Mouse (Mus musculus): ENCODE data around the gene Prkg2. TPM values are rescaled to one million over a fixed set of nuclear protein-coding genes. Genes with fewer than 3 reads are reported as not detected.
A peak's percentile ranks its signal among the peaks of the same experiment; 100 is the strongest.

The Prkg2 gene
- polyA plus RNA-seq, 1 experiment from 2014 or later = 2.0 TPM

DNA sequence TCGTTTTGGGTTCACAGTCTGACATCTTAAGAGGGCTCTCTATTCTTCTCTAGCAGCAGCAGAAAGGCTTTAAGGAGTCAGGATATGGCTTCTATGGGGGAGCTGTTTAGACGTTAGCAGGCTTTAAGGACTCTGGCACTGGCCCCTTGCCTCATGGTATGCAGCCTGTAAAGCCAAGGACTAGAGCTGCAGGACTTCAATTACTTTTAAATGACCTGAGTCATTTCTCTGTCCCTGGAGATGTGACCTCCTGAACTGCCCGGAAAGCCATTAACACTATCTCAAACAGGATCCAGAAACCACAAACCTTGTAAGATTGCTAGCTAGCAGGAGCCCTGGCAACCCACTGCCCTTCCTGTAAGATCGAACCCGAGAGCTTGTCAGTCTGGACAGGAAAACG, 96.4 kb downstream of the Prkg2 start:
- H3K4me2 ChIP-seq = no peak overlapping the region
- H3K4me1 ChIP-seq = 0 out of 2 replicates have a peak, but pooled peaks cover 7% of the 10 kb centered on the region
- no peak overlapping the region for H3K27ac ChIP-seq
- no peaks in the 10 kb centered on the region for H3K27me3 ChIP-seq
- WGBS = 25% methylated on average over 6 of the region's 6 CpGs
- no peaks in the 10 kb centered on the region for H3K9me3 ChIP-seq
- no peak for ATAC-seq (ENCODE audit: borderline replicate concordance, extremely low read depth, low FRiP score, low TSS enrichment)
- H3K4me3 ChIP-seq = no peak overlapping the region
- no peaks in the 10 kb centered on the region for H3K36me3 ChIP-seq
- H3K9ac ChIP-seq = no peak overlapping the region

DNA sequence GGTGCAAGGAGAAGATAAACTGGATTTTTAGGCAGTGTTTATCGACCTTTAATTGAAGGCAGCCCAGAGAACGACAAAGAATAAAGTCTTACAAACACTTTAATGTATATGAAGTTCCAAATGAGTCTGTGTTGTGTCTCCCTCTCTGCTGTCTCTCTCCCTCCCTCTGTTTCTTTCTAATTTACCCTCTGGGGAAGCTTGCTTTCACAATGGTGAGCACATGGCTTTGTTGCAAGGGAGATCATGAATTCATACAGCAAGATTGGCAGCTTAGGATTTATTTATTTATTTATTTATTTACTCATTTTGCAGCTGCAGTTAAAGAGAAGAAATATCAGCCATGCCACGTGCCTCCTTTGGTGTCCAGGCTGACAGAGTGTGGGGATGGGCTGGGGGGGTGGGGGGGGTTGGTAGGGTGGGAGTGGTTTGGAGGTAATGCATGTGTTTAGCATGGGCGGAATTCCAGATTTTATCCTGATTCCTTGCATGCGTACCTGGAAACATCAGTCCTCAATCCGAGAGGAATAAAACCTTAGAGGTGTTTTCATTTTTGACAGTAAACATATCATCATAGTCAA, 97.4 kb downstream of the Prkg2 start:
- 0 out of 2 replicates have a peak, but pooled peaks cover 7% of the 10 kb centered on the region for H3K4me1 ChIP-seq
- H3K36me3 ChIP-seq = no peaks in the 10 kb centered on the region
- H3K9me3 ChIP-seq = no peaks in the 10 kb centered on the region
- no peak overlapping the region for H3K9ac ChIP-seq
- ATAC-seq (ENCODE audit: borderline replicate concordance, extremely low read depth, low FRiP score, low TSS enrichment) = no peak
- 71% methylated on average over 6 of the region's 6 CpGs for WGBS
- H3K27me3 ChIP-seq = no peaks in the 10 kb centered on the region
- no peak overlapping the region for H3K4me2 ChIP-seq
- no peak overlapping the region for H3K27ac ChIP-seq
- H3K4me3 ChIP-seq = no peak overlapping the region

DNA sequence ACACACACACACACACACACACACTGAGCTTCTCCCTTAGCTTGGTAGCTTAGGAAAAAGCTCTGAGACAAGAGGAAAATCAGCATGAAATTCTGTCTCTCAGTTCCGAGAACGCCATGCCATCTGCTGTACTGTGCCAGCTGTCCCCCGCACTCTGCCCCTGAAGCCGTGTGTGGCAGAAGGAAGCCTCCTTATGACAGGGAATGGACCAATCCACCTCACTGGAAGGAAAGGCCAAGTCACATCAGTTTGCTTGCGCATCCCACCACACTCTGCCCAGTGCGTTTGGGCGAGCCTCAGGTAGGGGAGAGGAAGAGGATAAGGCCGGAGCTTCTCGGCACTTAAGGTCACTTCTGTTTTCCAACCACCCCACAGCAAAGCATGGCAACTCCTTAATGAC, 98.0 kb downstream of the Prkg2 start:
- H3K4me1 ChIP-seq = 0 out of 2 replicates have a peak, but pooled peaks cover 7% of the 10 kb centered on the region
- H3K4me3 ChIP-seq = no peak overlapping the region
- no peak for ATAC-seq (ENCODE audit: borderline replicate concordance, extremely low read depth, low FRiP score, low TSS enrichment)
- H3K9me3 ChIP-seq = no peaks in the 10 kb centered on the region
- no peaks in the 10 kb centered on the region for H3K36me3 ChIP-seq
- H3K27me3 ChIP-seq = no peaks in the 10 kb centered on the region
- 85% methylated on average over 9 of the region's 9 CpGs for WGBS
- no peak overlapping the region for H3K9ac ChIP-seq
- H3K4me2 ChIP-seq = no peak overlapping the region
- no peak overlapping the region for H3K27ac ChIP-seq

DNA sequence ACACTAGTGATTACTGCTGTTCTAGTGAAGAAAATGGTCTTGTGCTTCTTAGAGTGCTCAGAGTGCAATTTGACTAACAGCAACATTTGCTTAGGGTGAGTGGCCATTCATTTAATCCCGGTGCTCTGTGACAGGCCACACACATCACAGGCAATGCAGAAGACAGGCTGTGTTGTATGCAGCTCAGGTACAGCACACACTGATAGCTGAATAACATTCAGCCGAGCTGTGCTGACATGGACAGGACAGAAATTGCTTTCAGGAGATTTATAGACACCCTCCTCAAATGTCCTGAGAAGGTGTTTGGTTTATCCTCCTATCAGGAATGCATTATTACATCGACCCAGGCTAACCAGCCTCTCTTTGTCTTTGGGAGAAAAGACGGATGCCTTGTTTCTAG, 99.3 kb downstream of the Prkg2 start:
- Histone ChIP-seq H3K9me3 (no peaks in the 10 kb centered on the region), H3K36me3 (no peaks in the 10 kb centered on the region), H3K27me3 (no peaks in the 10 kb centered on the region), H3K4me2 (no peak overlapping the region), H3K27ac (no peak overlapping the region), H3K4me1 (0 out of 2 replicates have a peak, but pooled peaks cover 7% of the 10 kb centered on the region), H3K4me3 (no peak overlapping the region), H3K9ac (no peak overlapping the region)
- 35% methylated on average over 4 of the region's 4 CpGs for WGBS
- ATAC-seq (ENCODE audit: borderline replicate concordance, extremely low read depth, low FRiP score, low TSS enrichment) = no peak

DNA sequence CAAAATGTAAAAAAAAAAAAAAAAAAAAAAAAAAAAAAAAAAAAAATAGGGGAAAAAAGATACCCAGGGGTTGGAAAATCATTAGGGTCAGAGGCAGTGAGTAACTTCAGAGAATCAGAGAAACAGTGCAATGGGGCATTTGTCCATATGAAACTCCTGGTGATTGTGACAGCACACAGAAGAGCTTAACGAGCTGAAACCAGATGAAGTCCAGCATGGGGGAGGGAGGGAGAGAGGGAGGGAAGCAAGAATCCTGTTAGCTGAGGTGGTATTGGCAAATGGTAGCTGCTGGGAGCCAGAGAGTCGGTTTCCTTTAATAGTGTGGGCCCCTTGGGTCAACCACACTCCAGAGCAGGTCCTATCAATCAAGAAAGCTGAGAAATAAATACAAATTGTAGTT, 100.5 kb downstream of the Prkg2 start:
- H3K4me3 ChIP-seq = no peak overlapping the region
- H3K9me3 ChIP-seq = no peaks in the 10 kb centered on the region
- no peaks in the 10 kb centered on the region for H3K36me3 ChIP-seq
- no peak overlapping the region for H3K4me2 ChIP-seq
- H3K9ac ChIP-seq = no peak overlapping the region
- H3K4me1 ChIP-seq = 0 out of 2 replicates have a peak, but pooled peaks cover 7% of the 10 kb centered on the region
- 17% methylated on average over 2 of the region's 2 CpGs for WGBS
- no peaks in the 10 kb centered on the region for H3K27me3 ChIP-seq
- ATAC-seq (ENCODE audit: borderline replicate concordance, extremely low read depth, low FRiP score, low TSS enrichment) = peak; percentile 84
- H3K27ac ChIP-seq = 0 out of 2 replicates have a peak overlapping the region, but pooled peaks have one; percentile 49

DNA sequence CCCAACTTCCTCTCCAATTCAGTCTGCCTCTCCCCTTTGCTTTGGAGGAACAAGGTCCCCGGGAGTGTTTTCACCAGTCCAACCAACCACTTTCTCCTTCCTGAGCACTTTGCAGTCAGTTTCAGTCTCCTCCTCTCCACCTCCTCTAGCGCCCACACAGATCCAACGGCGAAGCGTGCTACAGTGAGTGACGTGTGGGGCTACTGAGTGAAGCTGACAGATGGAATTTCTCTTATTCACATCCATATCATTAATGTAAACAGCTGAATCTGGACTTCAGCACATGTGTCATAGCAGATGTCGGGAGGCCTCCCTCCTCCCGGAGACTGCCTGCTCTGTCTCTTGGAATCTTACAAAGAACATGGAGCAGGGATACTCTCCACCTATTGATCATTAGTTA, 101.2 kb downstream of the Prkg2 start:
- H3K4me2 ChIP-seq = peak overlapping the region; percentile 28
- 0 out of 2 replicates have a peak, but pooled peaks cover 7% of the 10 kb centered on the region for H3K4me1 ChIP-seq
- no peaks in the 10 kb centered on the region for H3K36me3 ChIP-seq
- 26% methylated on average over 8 of the region's 8 CpGs for WGBS
- H3K4me3 ChIP-seq = no peak overlapping the region
- ATAC-seq (ENCODE audit: borderline replicate concordance, extremely low read depth, low FRiP score, low TSS enrichment) = peak; percentile 95
- no peaks in the 10 kb centered on the region for H3K27me3 ChIP-seq
- H3K27ac ChIP-seq = peak overlapping the region; percentile 49
- no peak overlapping the region for H3K9ac ChIP-seq
- H3K9me3 ChIP-seq = no peaks in the 10 kb centered on the region

DNA sequence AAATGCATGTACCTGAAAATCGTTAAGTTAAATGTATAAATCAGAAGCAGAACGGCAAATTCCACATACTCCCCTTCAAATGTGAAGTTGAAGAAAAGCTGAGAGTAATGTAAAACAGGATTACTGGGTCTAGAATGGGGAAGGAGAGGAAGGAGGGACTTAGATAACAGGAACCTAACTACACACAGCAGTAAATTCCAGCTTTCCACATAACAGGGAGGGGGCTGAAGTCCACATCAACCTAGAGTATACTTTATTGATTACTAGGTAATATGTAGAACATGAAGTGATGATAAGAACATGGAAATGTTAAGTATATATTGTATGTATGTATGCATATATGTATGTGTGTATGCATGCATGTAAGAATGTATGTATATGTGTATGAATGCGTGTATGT, 114.2 kb downstream of the Prkg2 start:
- Histone ChIP-seq H3K27ac (no peak overlapping the region), H3K4me3 (no peak overlapping the region), H3K9ac (no peak overlapping the region), H3K4me1 (no peaks in the 10 kb centered on the region), H3K36me3 (no peaks in the 10 kb centered on the region), H3K4me2 (no peak overlapping the region), H3K9me3 (no peaks in the 10 kb centered on the region), H3K27me3 (no peaks in the 10 kb centered on the region)
- 86% methylated on average over 3 of the region's 3 CpGs for WGBS
- no peak for ATAC-seq (ENCODE audit: borderline replicate concordance, extremely low read depth, low FRiP score, low TSS enrichment)

DNA sequence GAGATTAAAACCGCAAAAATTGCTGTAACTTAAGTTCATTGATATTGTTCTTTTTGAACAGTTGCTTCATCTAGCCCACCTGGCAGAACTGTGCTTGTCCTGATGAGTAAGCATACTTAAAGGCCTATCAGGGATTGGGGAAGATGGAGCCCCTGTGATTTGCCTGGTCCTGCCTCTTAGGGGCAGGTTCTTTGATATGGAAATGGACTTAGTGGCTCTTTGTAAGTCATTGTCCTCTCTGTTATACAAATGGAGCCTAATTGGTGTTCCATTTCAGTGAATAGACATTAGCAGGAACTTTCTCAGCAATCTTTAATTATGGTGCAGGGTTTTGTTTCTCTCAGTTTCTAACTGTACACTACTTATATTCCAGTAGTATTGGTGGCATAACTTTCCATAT, 115.5 kb downstream of the Prkg2 start:
- H3K27ac ChIP-seq = no peak overlapping the region
- no peaks in the 10 kb centered on the region for H3K9me3 ChIP-seq
- H3K4me1 ChIP-seq = no peaks in the 10 kb centered on the region
- no peaks in the 10 kb centered on the region for H3K36me3 ChIP-seq
- no peak for ATAC-seq (ENCODE audit: borderline replicate concordance, extremely low read depth, low FRiP score, low TSS enrichment)
- H3K9ac ChIP-seq = no peak overlapping the region
- WGBS = 72% methylated on average over 1 of the region's 1 CpGs
- no peaks in the 10 kb centered on the region for H3K27me3 ChIP-seq
- no peak overlapping the region for H3K4me2 ChIP-seq
- H3K4me3 ChIP-seq = no peak overlapping the region

DNA sequence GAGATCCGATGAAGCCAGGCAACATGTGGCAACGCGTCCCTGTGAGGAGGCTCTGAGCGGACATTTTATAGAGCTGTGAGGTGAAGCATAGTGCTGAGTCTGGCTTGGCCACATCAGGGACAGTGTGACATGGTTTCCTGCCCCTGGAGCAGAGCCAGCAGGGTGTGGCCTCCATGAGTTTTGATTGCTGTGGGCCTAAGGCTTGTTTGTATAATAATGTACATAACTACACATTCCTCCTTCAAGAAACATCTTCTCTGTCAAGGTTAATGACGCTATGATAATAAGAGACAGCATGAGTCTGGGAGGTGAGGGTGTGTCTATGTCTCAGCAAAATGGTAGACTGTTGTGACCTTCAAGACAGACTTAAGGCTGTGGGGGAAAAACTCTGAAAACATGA, 118.4 kb downstream of the Prkg2 start:
- H3K9ac ChIP-seq = no peak overlapping the region
- ATAC-seq (ENCODE audit: borderline replicate concordance, extremely low read depth, low FRiP score, low TSS enrichment) = no peak
- H3K36me3 ChIP-seq = no peaks in the 10 kb centered on the region
- no peak overlapping the region for H3K27ac ChIP-seq
- H3K9me3 ChIP-seq = no peaks in the 10 kb centered on the region
- H3K27me3 ChIP-seq = no peaks in the 10 kb centered on the region
- 84% methylated on average over 5 of the region's 5 CpGs for WGBS
- H3K4me2 ChIP-seq = no peak overlapping the region
- H3K4me1 ChIP-seq = no peaks in the 10 kb centered on the region
- no peak overlapping the region for H3K4me3 ChIP-seq

DNA sequence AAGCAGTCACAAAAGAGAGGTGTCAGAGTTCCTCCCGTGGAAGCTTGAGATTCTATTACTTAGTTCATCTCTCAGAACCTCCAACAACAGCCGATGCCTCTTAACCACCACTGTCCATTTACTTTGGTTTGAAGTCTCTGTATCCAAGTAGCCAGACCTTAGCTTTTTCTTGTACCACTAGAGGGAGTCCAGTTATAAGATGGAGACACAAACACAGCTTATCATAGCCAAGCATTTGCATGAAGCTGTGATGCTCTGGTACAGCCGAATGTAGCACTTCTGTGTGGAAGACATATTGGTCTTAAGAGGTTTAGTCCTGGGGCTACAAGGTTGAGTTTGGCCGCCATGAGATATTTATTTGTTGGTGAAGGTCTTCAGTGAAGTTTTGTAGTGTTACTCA, 134.8 kb downstream of the Prkg2 start:
- WGBS = 56% methylated on average over 4 of the region's 4 CpGs

DNA sequence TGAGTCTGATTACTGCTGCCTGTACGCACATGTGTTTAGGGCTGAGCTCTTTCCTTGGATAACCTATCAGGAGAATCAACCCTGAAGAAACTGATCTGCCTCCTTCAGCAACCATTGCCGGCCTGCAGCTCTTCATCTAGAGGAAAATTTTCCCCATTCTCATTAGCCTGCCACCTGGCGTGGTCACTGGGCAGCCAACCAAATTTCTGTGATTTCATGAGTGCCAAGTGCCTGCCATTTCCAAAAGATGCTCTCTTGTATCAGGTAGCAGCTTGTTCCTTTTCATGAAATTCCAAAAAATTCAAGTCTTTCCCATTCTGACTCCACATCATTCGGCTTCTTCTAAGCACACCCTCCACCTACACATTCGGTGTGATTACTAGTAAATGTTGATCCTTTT, 136.2 kb downstream of the Prkg2 start:
- H3K9me3 ChIP-seq = no peaks in the 10 kb centered on the region

More for the DNA sequence above, 134.8 kb downstream of the Prkg2 start:
- ATAC-seq (ENCODE audit: borderline replicate concordance, extremely low read depth, low FRiP score, low TSS enrichment) = no peak
- Histone ChIP-seq H3K9me3 (no peaks in the 10 kb centered on the region), H3K36me3 (no peaks in the 10 kb centered on the region), H3K4me2 (no peak overlapping the region), H3K27ac (no peak overlapping the region), H3K4me1 (no peaks in the 10 kb centered on the region), H3K9ac (no peak overlapping the region), H3K4me3 (no peak overlapping the region), H3K27me3 (no peaks in the 10 kb centered on the region)

DNA sequence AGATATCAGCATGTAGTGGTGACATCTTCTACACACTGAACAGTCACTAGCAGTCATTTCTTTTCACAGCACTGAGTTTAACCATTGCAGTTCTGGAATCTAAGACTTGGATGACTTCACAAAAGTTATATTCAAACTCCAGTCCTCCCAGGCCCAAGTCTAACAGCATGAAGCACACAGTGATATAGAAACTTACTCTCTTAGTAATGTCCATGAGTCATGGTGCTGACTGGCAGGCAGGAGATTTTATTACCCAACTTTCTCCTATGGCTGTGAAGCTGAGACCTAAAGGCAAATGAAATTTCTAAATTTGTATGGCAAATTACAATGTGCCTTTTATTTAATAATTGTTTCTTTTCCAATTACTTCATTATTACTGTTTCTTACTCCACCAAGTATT, 139.2 kb downstream of the Prkg2 start:
- no peak overlapping the region for H3K4me3 ChIP-seq
- ATAC-seq (ENCODE audit: borderline replicate concordance, extremely low read depth, low FRiP score, low TSS enrichment) = no peak
- H3K9me3 ChIP-seq = no peaks in the 10 kb centered on the region
- no peak overlapping the region for H3K9ac ChIP-seq
- no peaks in the 10 kb centered on the region for H3K27me3 ChIP-seq
- no peak overlapping the region for H3K27ac ChIP-seq
- H3K4me2 ChIP-seq = no peak overlapping the region
- no peaks in the 10 kb centered on the region for H3K4me1 ChIP-seq
- no peaks in the 10 kb centered on the region for H3K36me3 ChIP-seq

More for the DNA sequence above, 136.2 kb downstream of the Prkg2 start:
- H3K27ac ChIP-seq = no peak overlapping the region
- no peak overlapping the region for H3K4me3 ChIP-seq
- H3K36me3 ChIP-seq = no peaks in the 10 kb centered on the region
- H3K9ac ChIP-seq = no peak overlapping the region
- WGBS = 72% methylated on average over 5 of the region's 5 CpGs
- no peak for ATAC-seq (ENCODE audit: borderline replicate concordance, extremely low read depth, low FRiP score, low TSS enrichment)
- no peak overlapping the region for H3K4me2 ChIP-seq
- no peaks in the 10 kb centered on the region for H3K27me3 ChIP-seq
- H3K4me1 ChIP-seq = no peaks in the 10 kb centered on the region

DNA sequence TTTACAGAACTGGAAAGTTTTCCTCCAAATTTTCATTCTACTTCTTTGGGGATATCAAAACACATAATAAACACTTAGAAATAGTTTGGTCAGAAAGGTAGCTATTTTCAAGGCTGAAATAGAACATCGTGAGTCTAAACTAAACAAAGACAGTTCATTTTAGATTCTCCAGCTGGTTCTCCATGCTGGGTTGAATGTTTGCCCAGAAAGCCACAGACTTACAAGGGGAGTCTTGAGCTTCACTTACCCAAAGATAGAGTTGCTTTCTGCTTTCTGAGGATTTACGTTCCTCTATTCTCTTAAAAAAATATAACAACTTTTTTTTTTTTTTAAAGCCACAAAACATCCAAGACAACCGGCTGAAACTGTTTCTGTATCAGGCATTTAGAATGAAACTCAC, 142.9 kb downstream of the Prkg2 start:
- ATAC-seq (ENCODE audit: borderline replicate concordance, extremely low read depth, low FRiP score, low TSS enrichment) = no peak
- no peak overlapping the region for H3K9ac ChIP-seq
- no peak overlapping the region for H3K27ac ChIP-seq
- H3K36me3 ChIP-seq = no peaks in the 10 kb centered on the region
- no peaks in the 10 kb centered on the region for H3K4me1 ChIP-seq
- no peaks in the 10 kb centered on the region for H3K27me3 ChIP-seq
- 57% methylated on average over 3 of the region's 3 CpGs for WGBS
- no peak overlapping the region for H3K4me2 ChIP-seq
- H3K9me3 ChIP-seq = no peaks in the 10 kb centered on the region
- no peak overlapping the region for H3K4me3 ChIP-seq

Data from lung, embryonic 15.5 days (tissue).